Mouse (Mus musculus) hindbrain, embryonic 15.5 days (tissue): Measurements from ENCODE around the gene Gnmt. TPM values are rescaled to one million over a fixed set of nuclear protein-coding genes. Genes with fewer than 3 reads are reported as not detected.

ENCODE experiments used
- ATAC-seq: fragments of 200-750 bp; cut with Nextera tagmentation; 2 replicates; pipeline ENCODE4 v1.8.0; 2017; ENCODE audit warnings: low read depth, moderate number of reproducible peaks, moderate TSS enrichment; ENCODE audit not compliant: low FRiP score
- H3K27ac ChIP-seq: fragments of 300-500 bp; sonication (generic); replicated peaks from 2 replicates; pipeline ENCODE4 v1.5.1; 2015; ENCODE audit warnings: mild to moderate bottlenecking, inconsistent platforms
- H3K27me3 ChIP-seq: fragments of 300-500 bp; sonication (generic); 2 replicates; pipeline ENCODE4 v1.6.1; 2015; ENCODE audit warnings: control low read depth, inconsistent platforms
- H3K36me3 ChIP-seq: fragments of 300-500 bp; sonication (generic); 2 replicates; pipeline ENCODE4 v1.6.1; 2015; ENCODE audit warnings: control low read depth, inconsistent platforms
- H3K4me1 ChIP-seq: fragments of 300-500 bp; sonication (generic); replicated peaks from 2 replicates; pipeline ENCODE4 v1.6.1; 2015; ENCODE audit warnings: control low read depth, inconsistent platforms
- H3K4me2 ChIP-seq: fragments of 300-500 bp; sonication (generic); 2 replicates; pipeline ENCODE4 v1.6.1; 2015; ENCODE audit warnings: moderate library complexity, mild to moderate bottlenecking, inconsistent platforms
- H3K4me3 ChIP-seq: fragments of 300-500 bp; sonication (generic); 2 replicates; pipeline ENCODE4 v1.5.1; 2015; ENCODE audit warnings: mild to moderate bottlenecking, inconsistent platforms
- H3K9ac ChIP-seq: fragments of 300-500 bp; sonication (generic); 2 replicates; pipeline ENCODE4 v1.6.1; 2015; ENCODE audit warnings: inconsistent platforms
- H3K9me3 ChIP-seq: fragments of 300-500 bp; sonication (generic); 2 replicates; pipeline ENCODE4 v1.6.1; 2016; ENCODE audit warnings: control low read depth, inconsistent platforms
- WGBS: fragments of 180-500 bp; shearing (Covaris S2); methylation state at CpG from one replicate; pipeline ENCODE4 v1.1.7; 2015; 5-methylcytosine and 5-hydroxymethylcytosine counted together
- polyA plus RNA-seq: library from polyadenylated mRNA; unstranded; fragments of >200 nt; fragmentation: Nextera tagmentation; extraction: Ambion mirVana; gene quantifications from 2 replicates; pipeline ENCODE4 v1.2.1, GENCODE M21; 2015

Gnmt gene
- polyA plus RNA-seq, 1 experiment from 2014 or later, result 0.86 TPM

DNA sequence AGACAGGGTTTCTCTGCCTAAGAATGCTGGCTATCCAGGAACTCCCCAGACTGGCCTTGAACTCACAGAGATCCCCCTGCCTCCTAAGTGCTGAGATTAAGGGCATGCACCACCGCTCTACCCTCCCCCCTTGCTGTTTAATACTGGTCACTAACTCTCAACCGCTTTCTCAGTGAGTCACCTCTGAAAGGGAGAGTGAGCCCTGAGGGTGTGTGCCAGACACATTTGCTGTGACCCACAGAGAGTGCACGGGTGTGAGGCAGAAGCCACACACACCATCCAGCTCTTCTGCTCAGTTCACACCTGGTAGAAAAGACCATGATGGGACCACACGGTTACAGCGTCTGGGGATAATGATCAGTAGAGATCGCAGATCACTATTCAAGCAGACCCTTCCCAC is 30.5 kb downstream of the Gnmt start:
- peaks cover 26% of the 10 kb centered on the region for H3K4me1 ChIP-seq
- H3K27me3 ChIP-seq, result no peaks in the 10 kb centered on the region
- no peak overlapping the region for H3K27ac ChIP-seq
- WGBS, result 95% methylated on average over 6 of the region's 6 CpGs
- H3K9me3 ChIP-seq, result no peaks in the 10 kb centered on the region
- no peak overlapping the region for H3K4me3 ChIP-seq
- H3K36me3 ChIP-seq, result peaks cover 12% of the 10 kb centered on the region
- H3K4me2 ChIP-seq, result no peak overlapping the region
- H3K9ac ChIP-seq, result no peak overlapping the region
- ATAC-seq, result no peak

DNA sequence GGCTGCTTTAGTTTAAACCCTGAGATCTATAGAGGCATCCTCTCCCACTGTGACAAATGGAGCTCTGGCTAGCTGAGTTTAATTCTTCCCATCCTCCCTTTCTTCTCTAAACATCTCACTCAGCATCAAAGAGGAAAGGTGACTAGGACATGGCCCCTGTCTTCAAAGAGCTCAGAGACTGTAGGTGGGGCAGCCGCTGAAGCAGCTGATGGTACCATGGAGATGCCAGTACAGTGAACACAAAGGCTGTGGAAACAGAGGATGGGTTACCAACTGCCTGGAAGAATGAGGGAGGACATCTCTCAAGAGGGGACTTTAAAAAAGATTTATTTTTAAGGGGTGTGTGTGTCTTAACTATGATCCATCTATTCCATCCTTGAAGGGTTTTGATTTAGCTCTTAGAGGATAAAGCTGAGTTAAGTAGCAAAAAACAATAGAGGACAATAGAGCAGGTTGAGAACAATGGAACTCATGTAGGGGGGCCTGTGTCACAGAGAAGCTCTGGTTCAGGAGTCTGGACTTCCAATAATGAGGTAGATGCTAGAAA is 34.4 kb downstream of the Gnmt start:
- WGBS, result 66% methylated on average over 1 of the region's 1 CpGs

DNA sequence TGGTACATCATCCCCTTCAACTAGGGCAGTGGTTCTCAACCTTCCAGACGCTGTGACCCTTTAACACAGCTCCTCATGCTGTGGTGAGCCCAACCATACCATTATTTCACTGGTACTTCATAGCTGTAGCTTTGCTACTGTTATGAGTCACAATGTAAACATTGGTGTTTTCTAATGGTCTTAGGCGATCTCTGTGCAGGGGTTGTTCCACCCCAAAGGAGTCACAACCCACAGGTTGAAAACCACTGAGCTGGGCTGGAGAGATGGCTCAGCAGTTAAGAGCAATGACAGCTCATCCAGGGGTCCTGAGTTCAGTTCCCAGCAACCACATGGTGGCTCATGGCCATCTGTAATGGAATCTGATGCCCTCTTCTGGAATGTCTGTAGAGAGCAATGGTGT is 37.6 kb downstream of the Gnmt start:
- Histone ChIP-seq H3K27me3 (no peaks in the 10 kb centered on the region), H3K4me3 (no peak overlapping the region), H3K9ac (no peak overlapping the region), H3K9me3 (no peaks in the 10 kb centered on the region), H3K4me2 (no peak overlapping the region), H3K36me3 (peaks cover 10% of the 10 kb centered on the region), H3K27ac (no peak overlapping the region), H3K4me1 (no peaks in the 10 kb centered on the region)
- no peak for ATAC-seq
- WGBS, result 94% methylated on average over 2 of the region's 2 CpGs

More for the DNA sequence above, 34.4 kb downstream of the Gnmt start:
- ATAC-seq, result no peak
- H3K4me3 ChIP-seq, result no peak overlapping the region
- H3K4me2 ChIP-seq, result no peak overlapping the region
- H3K4me1 ChIP-seq, result no peaks in the 10 kb centered on the region
- no peaks in the 10 kb centered on the region for H3K27me3 ChIP-seq
- no peak overlapping the region for H3K27ac ChIP-seq
- H3K9ac ChIP-seq, result no peak overlapping the region
- no peaks in the 10 kb centered on the region for H3K9me3 ChIP-seq
- peaks cover 7% of the 10 kb centered on the region for H3K36me3 ChIP-seq

DNA sequence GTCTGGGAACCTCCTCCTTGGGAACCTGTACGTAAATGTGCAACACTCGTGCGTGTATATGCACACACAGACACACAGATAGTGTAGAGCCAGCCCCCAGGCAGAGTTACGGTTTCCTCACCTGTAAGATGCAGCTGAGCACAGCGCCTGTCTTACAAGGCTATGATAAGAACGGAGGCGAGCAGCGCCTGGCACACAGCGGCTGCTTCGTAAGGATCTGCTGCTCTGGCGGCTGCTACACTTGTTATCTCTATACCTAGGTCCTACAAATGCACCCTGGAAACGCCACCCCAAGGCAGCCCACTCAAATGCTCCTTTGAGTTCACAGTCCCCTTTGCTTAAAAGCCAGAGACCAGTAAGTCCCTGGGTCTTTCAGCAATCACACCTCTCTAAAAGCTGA is 38.3 kb downstream of the Gnmt start:
- no peak overlapping the region for H3K4me3 ChIP-seq
- H3K36me3 ChIP-seq, result peaks cover 18% of the 10 kb centered on the region
- 97% methylated on average over 12 of the region's 12 CpGs for WGBS
- no peaks in the 10 kb centered on the region for H3K9me3 ChIP-seq
- no peaks in the 10 kb centered on the region for H3K27me3 ChIP-seq
- no peak for ATAC-seq
- no peak overlapping the region for H3K9ac ChIP-seq
- no peaks in the 10 kb centered on the region for H3K4me1 ChIP-seq
- no peak overlapping the region for H3K4me2 ChIP-seq
- H3K27ac ChIP-seq, result no peak overlapping the region

DNA sequence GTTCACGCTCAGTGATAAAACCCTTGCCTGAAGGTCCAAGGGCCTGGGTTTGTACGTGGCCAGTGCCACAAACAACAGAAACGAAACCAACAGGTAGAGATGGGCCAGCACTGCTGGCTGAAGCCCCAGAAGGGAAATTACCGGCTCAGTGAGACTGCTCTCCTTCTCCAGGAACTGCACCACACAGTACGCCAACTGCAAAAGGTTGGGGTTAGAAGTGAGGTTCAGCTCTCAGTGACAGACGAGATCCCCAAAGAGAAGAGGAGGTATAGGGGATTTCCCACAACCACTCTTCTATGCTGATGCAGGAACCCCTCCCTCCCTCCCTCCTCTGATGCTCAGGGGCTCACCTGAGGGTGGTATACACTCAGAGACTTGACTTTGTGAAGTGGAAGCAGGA is 43.1 kb downstream of the Gnmt start:
- Histone ChIP-seq H3K27ac (no peak overlapping the region), H3K36me3 (peaks cover 38% of the 10 kb centered on the region), H3K9ac (no peak overlapping the region), H3K4me1 (peaks cover 9% of the 10 kb centered on the region), H3K4me3 (no peak overlapping the region), H3K27me3 (no peaks in the 10 kb centered on the region), H3K4me2 (no peak overlapping the region), H3K9me3 (no peaks in the 10 kb centered on the region)
- WGBS, result 94% methylated on average over 6 of the region's 6 CpGs
- no peak for ATAC-seq

DNA sequence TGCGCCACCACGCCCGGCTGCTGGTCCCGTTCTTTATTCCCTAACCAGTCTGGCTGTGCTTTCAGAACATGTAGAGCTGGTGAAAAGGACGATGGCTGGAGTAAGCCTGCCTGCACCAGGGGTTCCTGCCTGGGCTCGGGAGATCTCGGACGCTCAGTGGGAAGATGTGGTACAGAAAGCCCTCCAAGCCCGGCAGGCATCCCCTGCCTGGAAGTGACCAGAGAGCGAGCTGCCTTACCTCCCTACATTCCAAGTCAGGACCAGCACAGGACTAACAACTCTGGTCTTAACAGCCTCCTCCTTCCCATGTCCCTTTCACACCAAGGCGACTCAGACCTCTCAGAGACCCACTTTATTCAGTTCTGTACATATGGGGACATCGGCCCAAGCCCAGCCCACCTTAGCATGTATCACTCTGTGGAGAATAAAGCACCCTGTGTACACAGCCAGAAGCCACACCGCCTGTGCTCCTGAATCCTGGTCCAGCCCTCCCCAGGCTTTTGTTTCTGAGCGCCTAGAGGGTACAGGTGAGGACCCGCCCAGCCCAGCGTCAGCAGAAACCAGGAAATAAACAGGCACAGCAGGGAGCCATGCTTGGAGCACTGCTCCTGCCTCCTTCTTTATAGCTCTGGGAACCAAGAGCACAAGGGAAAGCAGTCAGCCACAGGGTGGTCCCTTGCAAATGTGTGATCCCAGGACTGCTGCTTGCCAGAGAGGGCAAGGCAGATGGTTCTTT is 46.1 kb downstream of the Gnmt start:
- Histone ChIP-seq H3K9ac (no peak overlapping the region), H3K4me1 (peaks cover 31% of the 10 kb centered on the region), H3K9me3 (no peaks in the 10 kb centered on the region), H3K27me3 (no peaks in the 10 kb centered on the region), H3K36me3 (peaks cover 39% of the 10 kb centered on the region), H3K4me3 (no peak overlapping the region), H3K27ac (no peak overlapping the region), H3K4me2 (no peak overlapping the region)
- ATAC-seq, result no peak
- WGBS, result 87% methylated on average over 16 of the region's 16 CpGs

DNA sequence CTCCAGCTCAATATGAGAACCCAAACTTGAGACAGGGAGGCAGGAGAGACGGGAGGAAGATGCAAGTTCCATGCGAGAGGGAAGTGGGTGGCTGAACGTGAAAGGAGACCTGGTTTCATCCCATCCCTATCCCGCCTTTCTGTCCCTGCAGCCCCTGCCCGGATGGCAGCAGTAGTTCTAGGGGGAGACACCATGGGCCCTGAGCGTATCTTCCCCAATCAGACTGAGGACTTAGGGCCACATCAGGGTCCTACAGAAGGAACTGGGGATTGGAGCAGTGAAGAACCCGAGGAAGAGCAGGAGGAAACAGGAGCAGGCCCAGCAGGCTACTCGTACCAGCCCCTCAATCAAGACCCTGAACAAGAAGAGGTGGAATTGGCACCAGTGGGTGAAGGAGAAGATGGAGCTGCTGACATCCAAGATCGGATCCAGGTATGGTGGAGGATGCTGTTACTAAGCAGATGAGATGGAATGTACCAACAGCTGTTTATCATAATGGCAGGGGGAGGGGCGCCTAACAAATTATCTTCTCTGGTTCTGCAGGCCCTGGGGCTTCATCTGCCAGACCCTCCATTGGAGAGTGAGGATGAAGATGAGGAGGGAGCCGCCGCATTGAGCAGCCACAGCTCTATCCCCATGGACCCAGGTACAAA is 47.4 kb downstream of the Gnmt start:
- 26% methylated on average over 12 of the region's 12 CpGs for WGBS
- H3K4me1 ChIP-seq, result peaks cover 31% of the 10 kb centered on the region
- no peak for ATAC-seq

DNA sequence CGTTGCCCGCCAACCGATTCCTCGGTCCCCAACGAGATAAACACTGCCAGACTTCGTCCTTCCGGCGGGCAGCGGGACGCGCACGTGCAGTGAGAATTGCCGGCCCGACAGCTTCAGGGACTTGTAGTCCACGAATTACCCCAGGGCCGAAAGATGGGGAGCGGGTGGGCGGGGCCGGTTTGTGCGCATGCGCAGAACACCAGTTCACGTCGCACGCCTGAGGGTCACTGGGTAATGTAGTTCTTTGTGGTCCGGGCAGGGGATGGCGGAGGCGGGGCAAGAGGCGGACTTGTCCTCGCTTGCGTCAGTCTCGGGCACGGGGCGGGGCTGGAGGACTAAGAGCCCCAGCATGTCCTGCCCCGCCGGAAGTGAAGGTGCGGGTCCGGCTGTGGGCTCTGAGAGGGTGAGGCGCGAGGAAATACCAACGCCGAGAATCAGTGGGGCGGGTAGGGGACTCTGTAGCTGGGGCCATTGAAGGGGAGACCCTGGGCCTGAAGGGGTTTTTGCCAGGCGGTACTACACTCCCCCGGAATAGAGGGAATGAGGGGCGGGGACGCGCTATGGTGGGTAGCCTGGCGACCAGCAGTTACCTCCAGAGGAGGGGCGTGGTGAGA is 48.1 kb downstream of the Gnmt start, which contains the start of gene Klhdc3:
TSS of gene Klhdc3 (minus strand) at position 155 of the 614 bp plus-strand sequence.
- Histone ChIP-seq H3K4me3 (peak within 1 kb of the TSS; percentile 83), H3K9ac (peak within 1 kb of the TSS; percentile 79), H3K36me3 (peaks cover 46% of the 10 kb centered on the region), H3K27ac (peak within 1 kb of the TSS; percentile 93), H3K4me1 (peaks cover 31% of the 10 kb centered on the region), H3K4me2 (peak within 1 kb of the TSS; percentile 91), H3K9me3 (no peaks in the 10 kb centered on the region), H3K27me3 (no peaks in the 10 kb centered on the region)
- WGBS, result under 1% methylated on average over 49 of the region's 49 CpGs
- ATAC-seq, result peak; percentile 98

More for the DNA sequence above, 47.4 kb downstream of the Gnmt start:
- Histone ChIP-seq H3K4me2 (peak overlapping the region; percentile 91), H3K27ac (peak overlapping the region; percentile 84), H3K9ac (peak overlapping the region; percentile 69), H3K27me3 (no peaks in the 10 kb centered on the region), H3K4me3 (peak overlapping the region; percentile 83), H3K9me3 (no peaks in the 10 kb centered on the region), H3K36me3 (peaks cover 46% of the 10 kb centered on the region)

DNA sequence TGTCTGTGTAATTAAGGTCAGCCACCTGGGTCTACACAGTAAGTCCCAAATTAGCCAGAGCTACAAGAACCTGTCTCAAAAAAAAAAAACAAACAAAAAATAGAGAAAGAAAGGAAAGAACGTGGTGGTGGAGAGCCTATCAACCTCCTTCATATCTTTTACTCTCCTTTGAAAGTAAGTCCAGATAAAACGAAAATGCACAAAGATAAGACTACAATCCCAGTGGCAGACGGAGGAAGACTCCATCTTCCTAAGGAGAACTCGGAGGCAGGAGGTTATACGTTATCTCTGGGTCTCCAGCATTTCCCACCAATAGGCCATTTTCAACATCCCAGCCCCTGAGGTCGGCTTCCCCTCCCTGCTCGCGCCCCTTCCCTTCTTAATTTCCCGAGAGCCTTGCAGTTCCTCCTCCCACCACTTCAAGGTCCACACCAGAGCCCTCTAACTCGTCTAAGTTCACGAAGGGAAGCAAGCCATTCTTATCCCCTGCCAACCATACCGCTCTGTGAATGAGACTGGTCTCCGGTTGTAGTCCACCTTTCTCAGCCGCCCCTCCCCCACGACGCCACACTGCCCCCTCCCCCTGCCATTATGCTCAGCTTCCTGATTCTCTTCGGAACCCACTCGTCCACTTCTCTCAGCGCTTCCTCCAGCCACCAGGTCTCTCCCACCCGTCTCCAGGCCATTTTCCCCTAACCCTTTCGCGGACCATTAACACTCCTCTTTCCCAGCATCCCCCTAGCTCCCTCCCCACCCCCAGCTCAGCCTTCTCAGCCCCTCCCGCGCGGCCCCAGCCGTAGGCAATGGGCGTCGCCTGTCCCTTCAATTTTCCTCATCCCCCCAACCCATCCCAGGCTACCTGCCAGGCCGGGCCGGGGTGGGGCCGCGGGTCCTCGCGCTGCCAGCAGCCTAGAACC is 48.9 kb downstream of the Gnmt start:
- peak overlapping the region; percentile 93 for H3K27ac ChIP-seq
- H3K4me3 ChIP-seq, result peak overlapping the region; percentile 83
- H3K27me3 ChIP-seq, result no peaks in the 10 kb centered on the region
- 1% methylated on average over 33 of the region's 34 CpGs for WGBS
- peak overlapping the region; percentile 81 for H3K4me2 ChIP-seq
- peaks cover 46% of the 10 kb centered on the region for H3K36me3 ChIP-seq
- H3K9ac ChIP-seq, result peak overlapping the region; percentile 79
- ATAC-seq, result peak; percentile 6
- no peaks in the 10 kb centered on the region for H3K9me3 ChIP-seq
- H3K4me1 ChIP-seq, result peaks cover 31% of the 10 kb centered on the region

DNA sequence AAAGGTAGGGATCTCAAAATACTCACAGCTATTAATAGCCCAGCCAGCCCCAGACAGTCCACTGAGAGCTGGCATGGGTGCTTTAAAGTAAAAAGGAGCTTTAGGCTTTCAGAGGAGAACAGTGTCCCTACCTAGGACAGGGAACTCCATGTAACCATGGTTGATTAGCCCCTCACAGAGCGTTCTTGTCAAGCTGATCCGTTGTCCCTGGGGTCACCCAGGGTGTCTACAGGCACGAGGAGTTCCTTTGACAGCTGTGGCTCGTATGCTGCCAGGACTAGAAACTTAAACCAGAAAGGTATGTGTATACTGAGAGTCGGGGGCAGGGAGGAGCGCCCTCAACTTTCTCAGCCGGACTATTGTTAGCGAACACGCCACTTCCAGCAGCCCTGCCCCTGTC is 50.1 kb downstream of the Gnmt start:
- H3K27ac ChIP-seq, result no peak overlapping the region
- H3K9ac ChIP-seq, result 0 out of 2 replicates have a peak overlapping the region, but pooled peaks have one; percentile 79
- no peaks in the 10 kb centered on the region for H3K27me3 ChIP-seq
- peaks cover 39% of the 10 kb centered on the region for H3K36me3 ChIP-seq
- peaks cover 40% of the 10 kb centered on the region for H3K4me1 ChIP-seq
- H3K4me2 ChIP-seq, result peak overlapping the region; percentile 81
- 70% methylated on average over 9 of the region's 9 CpGs for WGBS
- H3K4me3 ChIP-seq, result peak overlapping the region; percentile 83
- ATAC-seq, result no peak
- H3K9me3 ChIP-seq, result no peaks in the 10 kb centered on the region

DNA sequence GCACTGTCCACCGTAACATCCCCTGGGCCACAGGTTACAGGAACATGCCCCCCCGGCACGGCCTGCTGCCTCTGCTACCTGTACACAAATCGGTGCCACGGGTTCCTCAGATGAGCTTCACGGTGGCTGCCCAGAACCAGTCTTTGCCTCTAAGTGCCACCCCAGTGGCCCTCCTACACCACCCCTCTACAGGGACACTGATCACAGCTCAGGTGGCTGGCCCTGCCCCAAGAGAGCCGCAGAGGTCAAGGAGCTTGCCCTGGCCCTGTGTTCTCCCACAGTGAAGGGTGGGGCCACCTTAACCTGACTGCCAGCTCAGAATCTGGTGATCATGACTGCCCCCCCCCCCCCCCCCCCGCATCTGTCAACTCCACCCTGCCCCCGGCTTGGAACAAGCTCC is 50.6 kb downstream of the Gnmt start, which contains the start of gene Mea1:
TSS of gene Mea1 (plus strand) at position 378 of the 400 bp plus-strand sequence.
- H3K27ac ChIP-seq, result peak within 1 kb of the TSS; percentile 93; the same call in 1 of the 2 replicates
- H3K9me3 ChIP-seq, result no peaks in the 10 kb centered on the region
- H3K36me3 ChIP-seq, result peaks cover 34% of the 10 kb centered on the region
- H3K9ac ChIP-seq, result peak within 1 kb of the TSS; percentile 79
- ATAC-seq, result no peak
- no peaks in the 10 kb centered on the region for H3K27me3 ChIP-seq
- H3K4me3 ChIP-seq, result peak within 1 kb of the TSS; percentile 83
- 94% methylated on average over 8 of the region's 9 CpGs for WGBS
- peak within 1 kb of the TSS; percentile 81 for H3K4me2 ChIP-seq
- peaks cover 44% of the 10 kb centered on the region for H3K4me1 ChIP-seq
